Mouse (Mus musculus) urinary bladder, postnatal 4 days (tissue): Measurements from ENCODE around the gene Lrrc38.

Source experiments
- DNase-seq, 2 experiments: peaks; one replicate each; pipeline ENCODE4 v3.0.0; 2021 to 2022; ENCODE audit warnings: low spot score in 2 of 2

Lrrc38 gene

DNA sequence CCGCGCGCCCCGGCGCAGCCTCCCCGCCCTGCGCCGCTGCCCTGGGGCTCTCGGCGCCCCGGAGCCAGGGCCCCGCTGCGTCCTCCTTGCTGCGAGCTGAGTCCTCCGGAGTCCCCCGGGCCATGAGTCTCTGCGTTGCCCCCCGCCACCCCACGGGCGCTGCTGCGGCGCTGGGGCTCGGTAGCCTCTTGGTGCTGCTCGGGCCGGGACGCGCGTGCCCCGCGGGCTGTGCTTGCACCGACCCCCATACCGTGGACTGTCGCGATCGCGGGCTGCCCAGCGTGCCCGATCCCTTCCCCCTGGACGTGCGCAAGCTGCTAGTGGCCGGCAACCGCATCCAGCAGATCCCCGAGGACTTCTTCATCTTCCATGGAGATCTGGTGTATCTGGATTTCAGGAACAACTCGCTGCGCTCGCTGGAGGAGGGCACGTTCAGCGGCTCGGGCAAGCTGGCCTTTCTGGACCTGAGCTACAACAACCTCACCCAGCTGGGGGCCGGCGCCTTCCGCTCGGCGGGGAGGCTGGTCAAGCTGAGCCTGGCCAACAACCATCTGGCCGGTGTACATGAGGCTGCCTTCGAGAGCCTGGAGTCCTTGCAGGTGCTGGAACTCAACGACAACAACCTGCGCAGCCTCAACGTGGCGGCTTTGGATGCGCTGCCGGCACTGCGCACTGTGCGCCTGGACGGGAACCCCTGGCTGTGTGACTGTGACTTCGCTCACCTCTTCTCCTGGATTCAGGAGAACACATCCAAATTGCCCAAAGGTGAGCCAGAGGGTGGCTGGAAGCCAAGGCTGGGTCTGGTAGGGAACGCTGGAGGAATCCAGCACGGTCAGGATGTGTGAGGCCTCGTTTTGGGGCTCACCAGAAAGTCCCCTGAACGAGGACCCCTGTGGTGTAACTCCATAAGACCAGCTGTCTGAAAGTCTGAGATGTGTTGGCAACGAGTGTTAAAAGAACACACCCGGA, 774 bp downstream of the Lrrc38 start:
- DNase-seq: no peak

DNA sequence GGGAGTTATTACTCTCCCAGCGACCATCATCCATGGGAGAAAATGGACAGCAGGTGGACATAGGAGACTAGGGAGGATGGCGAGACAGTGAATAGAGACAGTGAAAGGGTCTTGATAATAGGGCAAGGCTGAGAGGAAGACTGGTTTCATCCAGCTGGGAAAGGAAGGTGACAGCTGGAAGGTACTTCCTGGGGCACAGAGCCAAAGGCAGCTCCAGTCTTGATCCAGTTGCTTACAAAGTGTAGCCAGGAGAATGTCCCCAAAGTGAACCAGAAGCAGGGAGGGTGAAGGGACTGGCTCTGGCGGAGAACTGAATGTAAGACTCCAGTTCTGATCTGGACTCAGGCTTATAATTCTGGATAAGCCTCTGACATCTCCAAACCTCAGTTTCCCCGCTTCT, 2.7 kb downstream of the Lrrc38 start:
- no peak for DNase-seq

DNA sequence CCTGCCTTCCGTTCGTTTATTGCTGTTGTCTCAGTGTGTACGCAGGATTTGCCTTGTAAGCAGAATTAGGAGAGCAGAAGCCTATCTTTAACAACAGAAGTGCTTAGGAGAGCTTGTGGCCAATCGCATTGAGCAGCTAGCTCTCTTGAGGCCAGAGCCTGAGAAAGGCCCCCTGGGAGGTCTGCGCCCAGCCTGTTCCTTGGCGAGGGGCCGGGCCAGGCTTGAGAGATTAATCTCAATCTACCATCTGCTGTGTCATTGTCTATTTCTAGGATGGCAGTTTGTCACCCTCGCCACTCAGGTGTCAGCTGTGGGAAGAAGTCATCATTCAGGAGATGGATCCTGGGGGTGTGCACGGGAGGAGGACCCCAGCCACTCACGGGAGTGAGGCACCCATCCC, 12.0 kb downstream of the Lrrc38 start:
- no peak for DNase-seq

DNA sequence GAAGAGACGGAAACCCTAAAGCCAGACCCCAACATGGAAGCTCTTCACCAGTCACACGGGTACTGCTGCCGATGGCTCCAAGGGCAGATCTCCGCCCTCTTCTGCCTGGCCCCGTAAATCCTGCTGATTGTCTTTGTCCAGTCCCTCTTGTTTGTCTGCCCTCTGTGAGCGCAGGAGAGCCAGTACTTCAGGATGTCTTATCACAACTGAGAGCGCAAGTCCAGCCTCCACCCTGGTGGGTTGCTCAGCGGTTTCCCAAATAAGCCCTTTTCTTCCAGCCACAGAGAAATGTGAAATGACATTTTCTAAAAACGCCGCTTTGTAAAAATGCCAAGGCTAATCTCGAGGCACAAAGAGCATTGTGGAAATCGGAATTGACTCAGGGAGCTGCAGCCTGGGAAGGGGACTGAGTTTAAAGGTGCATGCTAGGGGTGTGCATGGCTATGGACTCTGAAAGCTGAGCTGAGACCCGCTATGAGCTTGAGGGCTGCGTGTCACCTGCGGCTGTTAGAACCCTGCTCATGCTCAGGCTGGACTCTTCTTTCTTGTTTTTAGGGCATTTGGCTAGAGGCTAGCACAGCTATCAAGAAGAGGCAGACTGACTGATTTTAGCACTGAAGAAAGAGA, 17.0 kb downstream of the Lrrc38 start:
- DNase-seq: no peak

DNA sequence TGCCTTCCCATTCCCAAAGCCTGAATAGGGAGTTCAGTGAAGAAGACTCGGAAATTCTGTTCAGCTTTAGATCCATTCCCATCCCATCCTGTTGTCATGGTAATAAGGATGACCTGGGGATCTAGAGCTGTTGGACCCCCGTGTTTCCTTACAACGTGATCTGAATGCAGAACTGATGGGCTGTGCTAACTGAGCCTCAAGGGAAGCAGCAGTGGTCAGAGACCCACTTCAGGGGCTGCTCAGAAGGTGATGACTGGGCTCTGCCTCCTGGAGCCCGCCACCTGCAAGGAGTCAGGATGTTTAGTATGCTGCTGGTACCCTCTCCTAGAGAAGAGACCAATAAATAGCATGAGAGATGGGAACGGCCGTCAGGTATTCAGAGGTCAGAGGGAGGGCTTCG, 29.9 kb downstream of the Lrrc38 start:
- no peak for DNase-seq

DNA sequence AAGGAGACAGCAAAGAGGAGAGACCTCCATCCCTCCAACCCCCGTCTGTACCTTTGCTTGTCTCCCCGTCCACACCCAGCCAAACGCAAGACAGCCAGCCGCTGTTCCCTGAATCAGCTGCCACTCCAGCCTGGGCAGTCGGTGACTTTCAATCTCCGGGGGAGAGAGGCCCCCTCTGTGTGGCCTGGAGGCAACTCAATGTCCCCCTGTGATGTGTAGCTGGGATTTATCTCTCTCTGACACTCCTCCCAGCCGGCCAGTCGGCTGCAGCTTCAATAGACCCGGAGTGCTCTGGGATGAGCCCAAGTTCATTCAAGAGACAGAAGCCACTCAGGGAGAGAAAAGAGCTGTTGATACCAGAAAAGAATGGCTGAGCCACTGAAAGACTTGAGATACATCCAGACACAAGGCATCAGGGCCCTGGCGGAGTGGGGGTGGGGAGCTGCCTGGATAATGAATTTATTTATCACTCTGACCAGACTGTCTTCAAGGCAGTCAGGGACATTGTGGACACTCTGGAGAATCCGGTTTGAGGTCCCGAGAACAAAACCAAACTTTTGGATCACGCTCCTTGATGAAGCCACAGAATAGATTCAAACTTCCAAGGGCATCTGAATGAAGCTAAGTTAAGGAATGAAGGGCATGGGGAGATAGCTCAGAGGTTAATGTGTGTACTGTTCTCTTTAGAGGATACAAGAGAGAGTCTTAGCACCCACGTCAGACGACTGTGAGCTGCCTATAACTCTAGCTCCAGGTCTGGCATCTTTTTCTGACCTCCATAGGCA, 30.6 kb downstream of the Lrrc38 start:
- DNase-seq: no peak

DNA sequence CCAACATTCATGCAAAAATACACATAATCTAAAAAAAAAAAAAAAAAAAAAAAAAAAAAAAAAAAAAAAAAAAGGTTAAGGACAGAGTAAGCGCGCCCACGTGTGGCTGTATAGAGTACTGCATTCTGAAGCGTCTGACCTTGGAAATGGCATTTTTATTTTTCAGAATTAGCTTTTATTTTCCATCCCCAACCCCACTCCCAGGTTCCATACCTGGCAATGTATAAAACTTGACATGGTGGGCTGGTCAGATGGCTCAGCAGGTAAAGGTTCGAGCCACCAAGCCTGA, 31.1 kb downstream of the Lrrc38 start:
- DNase-seq: no peak

DNA sequence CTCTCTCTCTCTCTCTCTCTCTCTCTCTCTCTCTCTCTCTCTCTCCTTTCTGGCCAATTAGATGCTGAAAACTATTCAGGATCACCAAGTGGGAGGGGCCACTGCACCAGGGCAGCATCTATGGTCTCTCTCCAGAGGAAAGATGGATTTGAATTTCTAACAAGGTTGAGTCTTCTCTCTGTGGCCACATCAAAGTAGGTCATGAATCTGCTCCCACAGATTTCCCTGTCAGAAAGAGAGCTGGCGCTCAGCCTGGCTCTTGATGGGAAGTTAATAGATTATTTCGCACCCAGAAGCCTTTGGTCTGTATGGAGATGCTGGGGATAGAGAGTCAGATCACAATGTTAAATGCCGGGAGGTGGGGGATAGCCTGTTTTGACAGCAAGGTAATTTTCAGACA, 32.6 kb downstream of the Lrrc38 start:
- DNase-seq: no peak

DNA sequence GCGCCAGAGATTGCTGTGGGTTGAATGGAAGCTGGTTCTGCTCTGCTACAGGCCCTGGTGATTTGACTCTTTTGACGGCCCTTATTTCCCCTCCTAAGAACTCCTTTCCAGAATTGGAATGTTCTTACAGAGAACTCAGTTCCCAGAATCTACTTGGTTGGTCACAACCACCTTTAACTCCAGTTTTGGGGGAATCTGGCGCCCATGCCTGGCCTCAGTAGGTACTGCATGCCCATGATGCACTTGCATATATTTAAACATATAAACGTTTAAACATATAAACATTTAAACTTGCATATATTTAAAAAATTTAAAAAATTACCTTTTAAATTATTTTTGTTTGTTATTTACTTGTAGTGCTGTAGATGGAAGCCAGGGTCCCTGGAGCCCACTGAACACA, 34.1 kb downstream of the Lrrc38 start:
- DNase-seq: no peak

DNA sequence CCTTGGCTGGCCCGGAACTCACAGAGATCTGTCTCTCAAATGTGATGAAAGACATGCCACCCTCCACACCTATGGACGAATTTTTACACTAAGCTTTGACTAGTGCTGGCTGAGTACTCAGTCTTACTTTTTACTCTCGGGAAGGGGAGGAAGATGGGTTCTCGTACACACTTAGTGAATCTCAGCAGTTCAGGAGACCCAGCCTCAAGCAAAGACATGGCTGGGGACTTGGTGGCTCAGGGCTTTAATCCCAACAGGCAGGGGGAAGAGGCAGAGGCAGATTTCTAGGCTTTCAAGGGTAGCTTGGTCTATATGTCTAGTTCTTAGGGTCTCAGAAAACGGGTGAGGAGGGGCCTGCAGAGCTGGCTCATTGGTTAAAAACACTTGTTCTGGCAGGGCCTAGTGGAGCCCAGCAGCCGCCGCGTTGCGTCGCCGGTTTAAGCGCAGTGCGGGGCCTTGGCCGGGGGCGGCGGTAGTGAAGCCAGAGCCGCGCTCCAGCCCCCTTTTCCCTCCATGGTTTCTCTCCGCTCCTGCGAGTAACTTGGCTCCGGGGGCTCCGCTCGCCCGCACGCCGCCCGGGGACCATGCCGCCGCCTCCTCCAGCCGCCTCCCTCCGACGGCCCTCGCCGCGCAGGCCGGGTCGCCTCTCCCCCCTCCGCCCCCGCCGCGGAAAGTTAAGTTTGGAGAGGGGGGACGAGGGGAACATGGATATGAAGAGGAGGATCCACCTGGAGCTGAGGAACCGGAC, 39.6 kb downstream of the Lrrc38 start:
- DNase-seq: peak in 1 of 2 experiments; percentile 41

DNA sequence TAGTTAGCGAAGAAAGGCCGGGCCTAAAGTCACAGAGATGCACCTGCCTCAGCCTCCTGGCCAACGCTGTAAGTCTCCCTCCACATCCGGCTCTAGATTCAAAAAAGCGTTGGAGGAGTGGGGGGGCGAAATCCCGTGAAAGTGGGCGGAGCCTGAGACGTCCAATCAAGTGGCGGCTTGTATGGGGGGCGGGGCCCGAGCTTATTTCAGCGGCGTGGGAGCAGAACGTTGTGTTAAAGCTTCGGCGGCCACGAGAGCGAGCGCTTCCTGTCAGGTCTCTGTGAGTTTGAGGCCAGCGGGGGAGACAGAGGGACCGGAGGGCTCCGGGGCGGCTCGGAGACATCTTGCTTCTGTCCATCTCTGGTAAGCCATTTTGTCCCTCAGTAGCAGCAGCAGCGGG, 44.6 kb downstream of the Lrrc38 start, which contains the start of gene Pramel1:
Gene Pramel1 (plus strand): TSS at position 248 of the 400 bp plus-strand sequence.
- peak in 1 of 2 experiments; percentile 64 for DNase-seq

DNA sequence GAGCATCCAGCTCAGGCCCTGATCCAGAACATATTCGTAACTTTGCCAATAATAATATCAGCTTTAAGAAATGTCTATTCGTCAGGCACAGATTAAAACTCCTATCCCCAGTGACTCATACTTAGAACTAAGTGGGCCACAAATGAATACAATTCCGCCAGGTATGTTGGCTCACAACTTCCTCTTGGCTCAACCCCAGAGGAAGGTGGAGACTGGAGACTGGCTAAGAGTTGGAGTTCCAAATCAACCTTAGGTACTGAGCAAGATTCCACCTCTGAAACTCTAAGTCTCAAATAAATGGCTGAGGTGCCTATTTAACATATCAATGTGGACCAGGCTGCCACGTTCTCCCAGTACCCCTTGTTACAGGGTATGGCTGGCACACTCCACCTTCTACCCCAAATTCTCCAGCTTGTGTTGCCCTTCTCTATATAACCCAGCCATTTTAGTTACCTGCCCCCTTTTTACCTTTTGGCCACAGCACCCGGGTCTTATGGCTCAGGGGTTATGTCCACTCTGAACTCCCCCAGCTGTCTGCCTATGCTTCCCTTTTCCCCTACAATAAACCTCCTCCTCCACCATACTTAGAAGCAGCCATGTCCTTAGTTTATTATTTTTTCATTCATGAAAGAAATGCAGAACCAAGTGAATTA, 62.1 kb downstream of the Lrrc38 start:
- DNase-seq: no peak

DNA sequence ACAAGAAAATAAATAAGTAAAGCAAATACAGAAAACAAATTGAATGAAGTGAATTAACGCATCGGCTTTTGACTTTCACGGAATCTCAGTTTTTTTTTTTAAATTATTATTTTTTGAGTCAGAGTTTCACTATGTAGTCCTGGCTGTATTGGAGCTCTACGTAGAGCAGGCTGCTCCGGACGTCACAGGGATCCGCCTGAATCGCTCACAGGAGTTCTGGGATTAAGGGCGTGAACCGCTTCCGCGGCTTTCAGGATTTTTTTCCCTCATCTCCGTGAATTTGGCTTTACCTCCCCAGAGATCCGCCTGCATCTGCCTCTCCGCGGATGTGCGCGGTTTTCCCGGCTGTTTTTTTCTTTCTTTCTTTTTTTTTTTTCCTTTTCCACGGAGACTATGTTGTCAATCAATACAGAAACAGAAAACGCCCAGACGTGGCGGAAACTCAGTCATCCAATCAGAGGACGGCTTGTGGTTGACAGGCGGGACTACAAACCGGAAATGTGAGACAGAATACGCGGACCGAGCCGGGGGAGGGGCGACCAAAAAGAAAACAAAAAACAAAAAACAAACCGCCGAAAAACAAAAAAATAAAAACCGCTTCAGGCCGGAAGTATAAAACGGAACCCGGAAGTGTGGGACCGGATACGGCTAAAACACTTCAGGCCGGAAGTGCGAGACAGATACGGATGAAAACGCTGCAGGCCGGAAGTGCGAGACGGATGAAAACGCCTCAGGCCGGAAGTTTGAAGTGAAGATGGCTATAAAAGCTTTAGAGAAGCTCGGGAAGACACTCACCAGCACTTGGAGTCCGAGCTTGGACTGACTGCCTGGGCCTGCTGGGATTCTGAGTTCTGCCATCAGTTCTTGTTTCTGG, 62.9 kb downstream of the Lrrc38 start, which contains the start of gene Pramef8:
Gene Pramef8 (plus strand): TSS at position 208 of the 874 bp plus-strand sequence.
- DNase-seq: peak; percentile 87 to 89

DNA sequence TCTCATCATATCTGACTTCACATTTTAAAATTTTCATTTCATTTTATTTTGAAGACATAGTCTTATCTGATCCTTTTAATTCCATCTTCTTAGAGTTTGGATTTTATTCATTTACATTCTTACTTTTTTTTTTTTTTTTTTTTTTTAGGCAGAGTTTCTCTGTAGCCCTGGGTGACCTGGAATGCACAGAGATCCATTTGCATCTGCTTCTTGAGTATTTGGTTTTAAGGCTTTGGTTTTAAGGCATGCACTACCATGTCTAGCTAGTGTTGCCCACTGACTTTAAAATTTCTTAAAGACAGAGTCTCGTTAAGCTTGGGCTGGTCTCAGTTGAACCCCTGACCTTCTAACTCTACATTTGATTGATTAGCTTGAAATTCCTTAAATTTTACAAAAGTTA, 64.1 kb downstream of the Lrrc38 start:
- DNase-seq: no peak

DNA sequence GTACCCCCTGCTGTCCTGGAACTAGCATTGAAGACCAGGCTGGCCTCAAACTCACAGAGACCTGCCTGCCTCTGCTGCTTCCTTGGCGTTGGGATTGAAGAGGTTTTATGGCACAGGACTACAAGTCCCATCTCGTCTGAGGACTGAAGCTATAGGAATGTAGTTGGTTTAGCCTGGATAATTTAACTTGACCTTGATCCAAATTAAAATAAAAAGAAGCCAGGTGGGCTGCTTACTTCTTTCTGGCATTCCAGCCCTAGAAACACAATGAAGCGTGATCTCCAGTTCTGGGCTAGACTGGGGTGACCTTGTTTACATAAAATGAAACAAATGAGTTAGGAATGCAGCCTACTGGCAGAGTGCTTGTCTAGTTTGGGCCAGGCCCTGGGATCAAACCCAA, 64.6 kb downstream of the Lrrc38 start:
- no peak for DNase-seq
